Mouse (Mus musculus) liver, postnatal 0 days (tissue): ENCODE results near the gene Mnt. TPM values are rescaled to one million over a fixed set of nuclear protein-coding genes. Genes with fewer than 3 reads are reported as not detected.

Experiments used
- ATAC-seq: fragments of 200-750 bp; cut with Nextera tagmentation; 2 replicates; pipeline ENCODE4 v1.8.0; 2017; ENCODE audit warnings: mild to moderate bottlenecking, moderate library complexity
- DNase-seq: peaks from one replicate; pipeline ENCODE4 v3.0.0-alpha.2; 2016
- H3K27ac ChIP-seq: fragments of 300-500 bp; sonication (generic); 2 replicates; pipeline ENCODE4 v1.5.1; 2014; ENCODE audit warnings: antibody characterized with exemption, moderate library complexity, mild to moderate bottlenecking, low read depth
- H3K27me3 ChIP-seq: fragments of 300-500 bp; sonication (generic); 2 replicates; pipeline ENCODE4 v1.6.1; 2014; ENCODE audit warnings: low read length, control low read depth, mixed read lengths; ENCODE audit not compliant: insufficient read depth
- H3K36me3 ChIP-seq: fragments of 300-500 bp; sonication (generic); replicated peaks from 2 replicates; pipeline ENCODE4 v1.6.1; 2014; ENCODE audit warnings: mild to moderate bottlenecking, control low read depth, low read length, moderate library complexity, mixed read lengths; ENCODE audit not compliant: insufficient read depth
- H3K4me1 ChIP-seq: fragments of 300-500 bp; sonication (generic); 2 replicates; pipeline ENCODE4 v1.6.1; 2014; ENCODE audit warnings: antibody characterized with exemption, mild to moderate bottlenecking, control low read depth; ENCODE audit not compliant: insufficient read depth
- H3K4me2 ChIP-seq: fragments of 300-500 bp; sonication (generic); 2 replicates; pipeline ENCODE4 v1.6.1; 2014; ENCODE audit warnings: low read depth, mild to moderate bottlenecking, low read length, moderate library complexity, mixed read lengths
- H3K4me3 ChIP-seq: fragments of 300-500 bp; sonication (generic); 2 replicates; pipeline ENCODE4 v1.5.1; 2014; ENCODE audit warnings: low read depth, low read length
- H3K9ac ChIP-seq: fragments of 300-500 bp; sonication (generic); replicated peaks from 2 replicates; pipeline ENCODE4 v1.6.1; 2014; ENCODE audit warnings: mild to moderate bottlenecking, moderate library complexity
- H3K9me3 ChIP-seq: fragments of 300-500 bp; sonication (generic); 2 replicates; pipeline ENCODE4 v1.6.1; 2016; ENCODE audit warnings: mild to moderate bottlenecking, control low read depth, low read length, mixed read lengths
- CTCF ChIP-seq: sonication (generic); IDR thresholded peaks from 2 replicates; pipeline ENCODE4 v1.5.1; 2016; ENCODE audit warnings: antibody characterized with exemption, low read depth
- EP300 ChIP-seq: IDR thresholded peaks from 2 replicates; pipeline ENCODE4 v1.6.1; 2016; ENCODE audit warnings: antibody characterized with exemption, low read depth, mild to moderate bottlenecking
- WGBS: fragments of 180-500 bp; shearing (Covaris S2); extraction: QIAGEN DNeasy Blood & Tissue Kit; methylation state at CpG from one replicate; pipeline ENCODE4 v1.1.7; 2014; ENCODE audit not compliant: insufficient replicate concordance; 5-methylcytosine and 5-hydroxymethylcytosine counted together
- microRNA-seq: library from miRNA; unstranded; fragments of <30 nt; microRNA quantifications from one replicate; pipeline ENCODE4, GENCODE M21; 2016
- polyA plus RNA-seq: library from polyadenylated mRNA; unstranded; fragments of >200 nt; fragmentation: Nextera tagmentation; extraction: Ambion mirVana; gene quantifications from 2 replicates; pipeline ENCODE4 v1.2.1, GENCODE M21; 2015

Mnt gene
- polyA plus RNA-seq, 1 experiment from 2014 or later = 1.4 TPM

DNA sequence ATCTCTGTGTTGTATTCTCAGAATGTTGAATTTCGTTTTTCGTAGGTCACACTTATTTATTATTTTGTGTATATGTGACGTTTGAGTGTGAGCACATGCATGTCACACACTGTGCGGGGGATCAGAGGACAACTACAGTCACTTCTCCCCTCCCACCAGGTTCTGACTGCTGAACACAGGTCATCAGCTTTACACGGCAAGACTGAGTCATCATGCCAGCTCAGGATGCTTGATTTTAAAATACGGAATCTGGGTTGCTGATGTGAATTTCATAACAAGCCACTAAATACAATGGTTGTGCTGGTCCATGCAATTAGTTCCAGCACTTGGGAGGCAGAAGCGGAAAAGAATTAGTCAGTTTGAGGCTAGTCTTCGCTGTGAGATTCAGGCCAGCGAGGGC lies 50.3 kb downstream of the Mnt start:
- Histone ChIP-seq H3K36me3 (no peaks in the 10 kb centered on the region), H3K4me1 (peaks cover 2% of the 10 kb centered on the region; the same call in 1 of the 2 replicates), H3K4me3 (no peak overlapping the region), H3K4me2 (no peak overlapping the region), H3K9me3 (no peaks in the 10 kb centered on the region), H3K27ac (no peak overlapping the region), H3K27me3 (no peaks in the 10 kb centered on the region), H3K9ac (no peak overlapping the region)
- DNase-seq (no peak), ATAC-seq (no peak)
- WGBS = 82% methylated on average over 9 of the region's 9 CpGs
- TF ChIP-seq EP300 (no peak), CTCF (no peak)

- ATAC-seq (no peak), DNase-seq (no peak)
- H3K9me3 ChIP-seq = no peaks in the 10 kb centered on the region
- no peak overlapping the region for H3K4me2 ChIP-seq
- 85% methylated on average over 14 of the region's 14 CpGs for WGBS
- H3K4me3 ChIP-seq = no peak overlapping the region
- TF ChIP-seq EP300 = no peak
- TF ChIP-seq CTCF = no peak
- H3K36me3 ChIP-seq = no peaks in the 10 kb centered on the region
- H3K27me3 ChIP-seq = no peaks in the 10 kb centered on the region
- H3K4me1 ChIP-seq = peaks cover 2% of the 10 kb centered on the region; the same call in 1 of the 2 replicates
- H3K27ac ChIP-seq = no peak overlapping the region
- no peak overlapping the region for H3K9ac ChIP-seq
These were observed 51.3 kb downstream of the Mnt start for GRCm38 (mm10) chr11:74881979-74882378.

GRCm38 (mm10) chr11:74883098-74883497 lies 52.4 kb downstream of the Mnt start:
- Histone ChIP-seq H3K4me2 (no peak overlapping the region), H3K9ac (no peak overlapping the region), H3K36me3 (no peaks in the 10 kb centered on the region), H3K4me3 (no peak overlapping the region), H3K9me3 (no peaks in the 10 kb centered on the region), H3K27ac (no peak overlapping the region), H3K27me3 (no peaks in the 10 kb centered on the region), H3K4me1 (no peaks in the 10 kb centered on the region)
- TF ChIP-seq CTCF = no peak
- no peak for TF ChIP-seq EP300
- ATAC-seq (no peak), DNase-seq (no peak)
- WGBS = 95% methylated on average over 10 of the region's 10 CpGs

DNA sequence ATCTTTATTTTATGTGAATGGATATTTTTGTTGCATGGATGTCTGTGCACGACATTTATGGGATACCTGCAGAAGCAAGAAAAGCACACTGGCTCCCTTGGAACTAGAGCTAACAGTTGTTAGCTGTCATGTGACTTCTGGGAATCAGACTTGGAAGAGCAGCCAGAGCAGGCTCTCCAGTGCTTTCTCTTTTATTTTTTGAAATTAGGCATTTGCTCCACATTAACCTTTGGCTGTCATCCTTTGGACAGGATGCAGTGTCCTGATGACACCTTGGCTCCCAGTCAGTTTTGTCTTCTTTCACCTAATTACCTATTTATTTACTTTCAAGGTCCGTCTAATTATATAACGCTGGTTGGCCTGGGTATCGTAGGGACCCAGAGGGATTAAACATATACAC lies 63.9 kb downstream of the Mnt start:
- no peak for DNase-seq
- Histone ChIP-seq H3K27me3 (no peaks in the 10 kb centered on the region), H3K4me3 (no peak overlapping the region), H3K4me1 (peaks cover 5% of the 10 kb centered on the region; the same call in 1 of the 2 replicates), H3K36me3 (0 out of 2 replicates have a peak, but pooled peaks cover 3% of the 10 kb centered on the region), H3K4me2 (no peak overlapping the region), H3K9me3 (no peaks in the 10 kb centered on the region), H3K27ac (no peak overlapping the region), H3K9ac (no peak overlapping the region)
- TF ChIP-seq EP300 (no peak), CTCF (no peak)
- 78% methylated on average over 4 of the region's 4 CpGs for WGBS
- no peak for ATAC-seq

Small RNA genes lying within 50 kb of the gene (microRNA-seq; reads per million reads assigned to microRNA genes)
- gene Mir6926 = not detected

Other genes with a start within 250 kb of the Mnt start
- 0.75 and 0.84 TPM in 2 replicates for gene Rap1gap2, start 220.0 kb upstream of the Mnt start, polyA plus RNA-seq
- 2.2 and 2.6 TPM in 2 replicates for gene Ccdc92b, start 211.3 kb upstream of the Mnt start, polyA plus RNA-seq
- 31.2 and 35.6 TPM in 2 replicates for gene Cluh, start 181.4 kb upstream of the Mnt start, polyA plus RNA-seq
- 24.1 and 30.1 TPM in 2 replicates for gene Pafah1b1, start 106.2 kb upstream of the Mnt start, polyA plus RNA-seq
- 7.2 and 8.4 TPM in 2 replicates for gene Mettl16, start 60.1 kb upstream of the Mnt start, polyA plus RNA-seq
- gene Sgsm2, start 66.1 kb downstream of the Mnt start, polyA plus RNA-seq = 0.79 and 0.87 TPM in 2 replicates
- 13.4 and 14.7 TPM in 2 replicates for gene Tsr1, start 67.2 kb downstream of the Mnt start, polyA plus RNA-seq
- 4.7 TPM in 2 replicates for gene Smg6, start 94.9 kb downstream of the Mnt start, polyA plus RNA-seq
- 4.4 and 5.2 TPM in 2 replicates for gene Srr, start 95.0 kb downstream of the Mnt start, polyA plus RNA-seq